ENCODE assay signal across 8 mouse cellular contexts in the genomic region with DNA sequence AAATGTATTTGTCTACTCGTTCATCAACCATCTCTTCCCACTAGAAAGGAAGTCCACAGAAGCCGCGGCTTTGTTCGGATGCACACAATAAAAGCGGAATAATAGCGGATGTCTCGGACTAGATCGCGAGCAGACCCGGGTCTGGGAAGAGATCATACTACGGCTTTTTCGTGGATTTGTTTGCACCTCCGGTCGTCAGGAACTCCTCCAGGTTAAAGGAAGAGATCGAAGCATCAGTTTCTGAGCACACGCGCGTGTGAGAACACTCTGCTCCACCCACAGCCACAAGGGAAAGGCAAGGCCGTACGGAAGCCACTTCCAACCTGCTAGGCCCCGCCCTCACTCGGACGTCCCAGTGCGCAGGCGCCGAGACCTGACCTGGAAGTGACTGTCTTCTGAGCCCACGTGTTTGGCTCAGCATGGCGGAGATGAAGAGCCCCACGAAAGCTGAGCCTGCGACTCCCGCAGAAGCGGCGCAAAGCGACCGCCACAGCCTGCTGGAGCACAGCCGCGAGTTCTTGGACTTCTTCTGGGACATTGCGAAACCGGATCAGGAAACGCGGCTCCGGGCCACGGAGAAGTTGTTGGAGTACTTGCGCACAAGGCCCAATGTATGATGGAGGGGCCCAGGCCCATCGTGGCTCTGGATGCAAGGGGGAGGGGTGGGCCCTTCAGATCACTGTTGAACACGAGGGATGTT. TPM values are rescaled to one million over a fixed set of nuclear protein-coding genes. Genes with fewer than 3 reads are reported as not detected.
DNase-seq lines count a peak whose midpoint lies in the region; ATAC-seq and TF ChIP-seq lines count a peak whose summit lies in the region.

A gene (plus strand): TSS at position 391 of the 700 bp plus-strand sequence.

- peak within 1 kb of the TSS; percentile 51 for H3K9ac ChIP-seq in lung, postnatal 0 days (replicated peaks; ENCODE audit: low read depth)

- peaks cover 16% of the 10 kb centered on the region for H3K4me1 ChIP-seq in hindbrain, embryonic 10.5 days (replicated peaks)
- H3K4me1 ChIP-seq in lung, postnatal 0 days (ENCODE audit: insufficient read depth, low read depth, low read length): peaks cover 10% of the 10 kb centered on the region; the same call in 1 of the 2 replicates

- no peak for TF ChIP-seq EP300 in lung, postnatal 0 days (IDR thresholded peaks at IDR 0.05)

- H3K36me3 ChIP-seq in hindbrain, embryonic 10.5 days: peaks cover 42% of the 10 kb centered on the region
- H3K36me3 ChIP-seq in lung, postnatal 0 days (ENCODE audit: insufficient read depth, low read length): peaks cover 37% of the 10 kb centered on the region

- peak; percentile 95 for ATAC-seq in frontal cortex, adult (ENCODE audit: low TSS enrichment)
- ATAC-seq in lung, postnatal 0 days: peak; percentile 98

- H3K27ac ChIP-seq in hindbrain, embryonic 10.5 days: peak within 1 kb of the TSS; percentile 95
- peak within 1 kb of the TSS; percentile 76 for H3K27ac ChIP-seq in lung, postnatal 0 days (ENCODE audit: low read length)

- TF ChIP-seq CTCF in lung, postnatal 0 days (IDR thresholded peaks at IDR 0.05): no peak

- H3K9me3 ChIP-seq in hindbrain, embryonic 10.5 days: no peaks in the 10 kb centered on the region
- no peaks in the 10 kb centered on the region for H3K9me3 ChIP-seq in lung, postnatal 0 days (ENCODE audit: low read length)

- DNase-seq in MEL-GATA-1-ER (ENCODE audit: extremely low read depth, low read depth): peak; percentile 86
- DNase-seq in cerebellum, adult 8-10 months: peak; percentile 99
- DNase-seq in hindbrain, embryonic 10.5 days (ENCODE audit: low spot score): peak; percentile 98
- DNase-seq in layer of hippocampus, adult 9-11 months: peak; percentile 98
- peak; percentile 97 for DNase-seq in lung, postnatal 0 days (ENCODE audit: low spot score)
- DNase-seq in ovary, postnatal 14 days (ENCODE audit: low spot score): peak; percentile 97
- DNase-seq in thymus, postnatal 14 days: peak; percentile 99

- peak within 1 kb of the TSS; percentile 90 for H3K4me2 ChIP-seq in lung, postnatal 0 days (replicated peaks; ENCODE audit: low read depth, low read length)

- peak within 1 kb of the TSS; percentile 94 for H3K4me3 ChIP-seq in hindbrain, embryonic 10.5 days
- H3K4me3 ChIP-seq in lung, postnatal 0 days (ENCODE audit: low read depth, low read length): peak within 1 kb of the TSS; percentile 64

- no peaks in the 10 kb centered on the region for H3K27me3 ChIP-seq in hindbrain, embryonic 10.5 days (ENCODE audit: insufficient read depth, poor library complexity, severe bottlenecking)
- no peaks in the 10 kb centered on the region for H3K27me3 ChIP-seq in lung, postnatal 0 days (replicated peaks; ENCODE audit: insufficient read depth, low read length)

- WGBS in hindbrain, embryonic 10.5 days: under 1% methylated on average over 46 of the region's 46 CpGs
- under 1% methylated on average over 46 of the region's 46 CpGs for WGBS in lung, postnatal 0 days

RNA-seq across cellular contexts. Expression of the gene that starts here (rescaled TPM):
- 148 and 215 TPM in 2 replicates for polyA plus RNA-seq in hindbrain, embryonic 10.5 days (2016; fragmentation: Nextera tagmentation; extraction: Ambion mirVana)
- 41.5 and 44.3 TPM in 2 replicates for polyA plus RNA-seq in lung, postnatal 0 days (2015; fragmentation: Nextera tagmentation; extraction: Ambion mirVana)

Comparison
In these comparisons a context has a peak if more than half of its experiments do, and no peak if none do; other contexts are left out.
1. Peak in every context shown above with its lines: DNase-seq, ATAC-seq, H3K4me3 ChIP-seq and H3K27ac ChIP-seq.